Mouse (Mus musculus) kidney, adult 10 weeks (tissue): Measurements from ENCODE around the gene Ptgdr2. TPM values are rescaled to one million over a fixed set of nuclear protein-coding genes. Genes with fewer than 3 reads are reported as not detected.

Source experiments
- polyA plus RNA-seq: library from polyadenylated mRNA; stranded (reverse); fragments of 350-450 nt; fragmentation: Illumina TruSeq; extraction: RNeasy Lipid Tissue Mini Kit (QIAGEN cat#74804); gene quantifications from one replicate; pipeline ENCODE4 v1.2.3, GENCODE M21; 2014; ENCODE audit warnings: low read depth, low replicate concordance

The Ptgdr2 gene
- not detected for polyA plus RNA-seq

GRCm38 (mm10) chr19:10937110-10937563 lies at the start of gene Ptgdr2:
TSS of gene Ptgdr2 (plus strand) at chr19:10937160.

DNA sequence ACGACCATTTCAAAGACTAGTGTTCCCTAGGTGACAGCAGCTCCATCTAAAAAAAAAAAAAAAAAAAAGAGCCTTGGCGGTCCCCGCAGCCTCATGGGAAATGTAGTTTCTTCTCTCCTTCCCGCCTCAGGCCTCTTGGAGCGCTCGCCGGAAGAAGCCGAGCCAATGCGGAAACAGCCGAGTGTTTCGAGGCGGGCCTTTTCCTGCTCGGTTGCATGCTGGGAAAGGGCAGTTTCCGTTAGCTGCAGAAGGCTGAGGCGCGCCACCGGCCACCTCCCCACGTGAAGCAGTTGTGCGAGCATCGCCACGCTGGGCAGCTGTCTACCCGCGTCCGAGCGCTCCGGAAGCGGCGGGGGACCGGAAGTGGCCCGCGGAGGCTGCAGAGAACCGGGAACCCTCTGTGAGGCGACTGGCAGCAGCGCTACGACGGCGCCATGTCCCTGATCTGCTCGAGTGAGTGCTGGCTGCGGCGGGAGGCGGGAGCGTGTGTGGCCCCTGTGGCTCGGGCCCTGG lies 41.9 kb upstream of the Ptgdr2 start, which contains the start of gene Prpf19:
Gene Prpf19 (plus strand): TSS at position 216 of the 513 bp plus-strand sequence.

DNA sequence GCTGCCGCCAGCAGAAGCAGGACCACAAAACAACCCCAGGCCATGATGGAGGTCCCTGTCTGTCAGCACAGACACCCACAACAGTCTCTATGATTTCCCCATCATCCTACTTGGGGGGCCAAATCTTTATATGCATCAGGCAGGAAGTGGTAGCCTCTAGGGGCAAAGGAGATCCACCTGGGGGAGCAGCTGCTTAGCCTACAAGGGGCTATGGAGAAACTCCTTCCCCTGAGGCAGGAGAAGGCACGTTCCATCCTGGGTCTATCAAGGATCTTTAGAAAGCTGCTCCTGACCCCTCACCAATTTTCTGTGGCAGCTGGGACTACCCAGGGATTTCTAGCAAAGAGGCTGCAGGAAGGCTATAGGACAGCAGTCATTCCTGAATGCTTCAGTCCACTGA lies 16.4 kb upstream of the Ptgdr2 start, which contains the start of gene Zp1:
Gene Zp1 (minus strand): TSS at position 101 of the 400 bp plus-strand sequence.

GRCm38 (mm10) chr19:10949112-10949511 lies 12.2 kb downstream of the Ptgdr2 start, which contains the start of gene Ccdc86:
TSS of gene Ccdc86 (minus strand) at chr19:10949266.

GRCm38 (mm10) chr19:10974238-10974865 lies 37.4 kb downstream of the Ptgdr2 start, which contains the start of gene Ms4a10:
TSS of gene Ms4a10 (minus strand) at chr19:10974670.

Other genes starting within 250 kb of the Ptgdr2 start
- gene Vps37c, start 248.4 kb upstream of the Ptgdr2 start, polyA plus RNA-seq, result 2.6 TPM
- gene Cd5, start 198.2 kb upstream of the Ptgdr2 start, polyA plus RNA-seq, result not detected
- gene Cd6, start 107.1 kb upstream of the Ptgdr2 start, polyA plus RNA-seq, result not detected
- gene Slc15a3, start 97.4 kb upstream of the Ptgdr2 start, polyA plus RNA-seq, result 0.49 TPM
- 0.12 TPM for gene Tmem132a, start 67.2 kb upstream of the Ptgdr2 start, polyA plus RNA-seq
- 2.8 TPM for gene Tmem109, start 55.2 kb upstream of the Ptgdr2 start, polyA plus RNA-seq
- gene Prpf19, start 41.9 kb upstream of the Ptgdr2 start, polyA plus RNA-seq, result 37.5 TPM
- gene Zp1, start 16.5 kb upstream of the Ptgdr2 start, polyA plus RNA-seq, result not detected
- gene Ccdc86, start 12.1 kb downstream of the Ptgdr2 start, polyA plus RNA-seq, result 1.1 TPM
- gene Ms4a10, start 37.5 kb downstream of the Ptgdr2 start, polyA plus RNA-seq, result not detected
- gene Ms4a15, start 56.1 kb downstream of the Ptgdr2 start, polyA plus RNA-seq, result not detected
- not detected for gene Ms4a18, start 80.9 kb downstream of the Ptgdr2 start, polyA plus RNA-seq
- not detected for gene Ms4a8a, start 143.9 kb downstream of the Ptgdr2 start, polyA plus RNA-seq
- gene 1700017D01Rik, start 193.7 kb downstream of the Ptgdr2 start, polyA plus RNA-seq, result not detected
- not detected for gene 1700025F22Rik, start 228.2 kb downstream of the Ptgdr2 start, polyA plus RNA-seq